Mouse (Mus musculus): ENCODE data around the gene Prkg1. TPM values are rescaled to one million over a fixed set of nuclear protein-coding genes. Genes with fewer than 3 reads are reported as not detected.

The Prkg1 gene
- total RNA-seq, 2 experiments from 2014 or later = 15.6 to 16.9 TPM

GRCm38 (mm10) chr19:31514490-31514889, 250.3 kb downstream of the Prkg1 start:
- no peak for DNase-seq (ENCODE audit: extremely low spot score in 1 of 2, low spot score in 2 of 2)
- intact Hi-C loops (cut with DNase I) = no loop called here

- intact Hi-C loops (cut with DNase I) = no loop called here
- DNase-seq (ENCODE audit: extremely low spot score in 1 of 2, low spot score in 2 of 2) = no peak
Observed at GRCm38 (mm10) chr19:31507831-31508230, 257.0 kb downstream of the Prkg1 start.

- DNase-seq (ENCODE audit: extremely low spot score in 1 of 2, low spot score in 2 of 2) = no peak
- intact Hi-C loops (cut with DNase I) = no loop called here
Observed at GRCm38 (mm10) chr19:31506296-31506695, 258.5 kb downstream of the Prkg1 start.

- intact Hi-C loops (cut with DNase I) = no loop called here
- DNase-seq (ENCODE audit: extremely low spot score in 1 of 2, low spot score in 2 of 2) = no peak
Observed at GRCm38 (mm10) chr19:31505041-31505440, 259.8 kb downstream of the Prkg1 start.

- no peak for DNase-seq (ENCODE audit: extremely low spot score in 1 of 2, low spot score in 2 of 2)
Observed at GRCm38 (mm10) chr19:31497386-31497785, 267.4 kb downstream of the Prkg1 start.

GRCm38 (mm10) chr19:31489606-31490005, 275.2 kb downstream of the Prkg1 start:
- intact Hi-C loops (cut with DNase I) = no loop called here
- no peak for DNase-seq (ENCODE audit: extremely low spot score in 1 of 2, low spot score in 2 of 2)

More at GRCm38 (mm10) chr19:31497386-31497785, 267.4 kb downstream of the Prkg1 start:
- intact Hi-C loops (cut with DNase I) = no loop called here

- no peak for DNase-seq (ENCODE audit: extremely low spot score in 1 of 2, low spot score in 2 of 2)
- intact Hi-C loops (cut with DNase I) = no loop called here
Observed at GRCm38 (mm10) chr19:31471766-31472165, 293.1 kb downstream of the Prkg1 start.

- no peak for DNase-seq (ENCODE audit: extremely low spot score in 1 of 2, low spot score in 2 of 2)
- intact Hi-C loops (cut with DNase I) = no loop called here
Observed at GRCm38 (mm10) chr19:31460188-31460587, 304.6 kb downstream of the Prkg1 start.

- intact Hi-C loops (cut with DNase I) = no loop called here
- DNase-seq (ENCODE audit: extremely low spot score in 1 of 2, low spot score in 2 of 2) = no peak
Observed at GRCm38 (mm10) chr19:31444101-31444500, 320.7 kb downstream of the Prkg1 start.

GRCm38 (mm10) chr19:31442311-31442710, 322.5 kb downstream of the Prkg1 start:
- intact Hi-C loops (cut with DNase I) = no loop called here
- DNase-seq (ENCODE audit: extremely low spot score in 1 of 2, low spot score in 2 of 2) = no peak

GRCm38 (mm10) chr19:31433446-31433845, 331.4 kb downstream of the Prkg1 start:
- intact Hi-C loops (cut with DNase I) = no loop called here
- no peak for DNase-seq (ENCODE audit: extremely low spot score in 1 of 2, low spot score in 2 of 2)

GRCm38 (mm10) chr19:31431411-31431810, 333.4 kb downstream of the Prkg1 start:
- no peak for DNase-seq (ENCODE audit: extremely low spot score in 1 of 2, low spot score in 2 of 2)
- intact Hi-C loops (cut with DNase I) = no loop called here

- DNase-seq (ENCODE audit: extremely low spot score in 1 of 2, low spot score in 2 of 2) = no peak
- intact Hi-C loops (cut with DNase I) = no loop called here
Observed at GRCm38 (mm10) chr19:31426142-31426541, 338.7 kb downstream of the Prkg1 start.

GRCm38 (mm10) chr19:31425199-31425598, 339.6 kb downstream of the Prkg1 start:
- intact Hi-C loops (cut with DNase I) = no loop called here
- DNase-seq (ENCODE audit: extremely low spot score in 1 of 2, low spot score in 2 of 2) = no peak

GRCm38 (mm10) chr19:31424319-31424718, 340.5 kb downstream of the Prkg1 start:
- intact Hi-C loops (cut with DNase I) = no loop called here
- DNase-seq (ENCODE audit: extremely low spot score in 1 of 2, low spot score in 2 of 2) = no peak

GRCm38 (mm10) chr19:31413571-31413970, 351.3 kb downstream of the Prkg1 start:
- intact Hi-C loops (cut with DNase I) = no loop called here
- no peak for DNase-seq (ENCODE audit: extremely low spot score in 1 of 2, low spot score in 2 of 2)

- peak in 1 of 2 experiments; percentile 27 for DNase-seq (ENCODE audit: extremely low spot score in 1 of 2, low spot score in 2 of 2)
- intact Hi-C loops (cut with DNase I) = no loop called here
Observed at GRCm38 (mm10) chr19:31396096-31396495, 368.7 kb downstream of the Prkg1 start.

- intact Hi-C loops (cut with DNase I) = no loop called here
Observed at GRCm38 (mm10) chr19:31385353-31385752, 379.5 kb downstream of the Prkg1 start.

GRCm38 (mm10) chr19:31383881-31384280, 381.0 kb downstream of the Prkg1 start:
- intact Hi-C loops (cut with DNase I) = no loop called here
- peak; percentile 25 to 49 for DNase-seq (ENCODE audit: extremely low spot score in 1 of 2, low spot score in 2 of 2)

More at GRCm38 (mm10) chr19:31385353-31385752, 379.5 kb downstream of the Prkg1 start:
- no peak for DNase-seq (ENCODE audit: extremely low spot score in 1 of 2, low spot score in 2 of 2)

- intact Hi-C loops (cut with DNase I) = no loop called here
- DNase-seq (ENCODE audit: extremely low spot score in 1 of 2, low spot score in 2 of 2) = no peak
Observed at GRCm38 (mm10) chr19:31370106-31370505, 394.7 kb downstream of the Prkg1 start.

GRCm38 (mm10) chr19:31369116-31369515, 395.7 kb downstream of the Prkg1 start:
- intact Hi-C loops (cut with DNase I) = no loop called here
- no peak for DNase-seq (ENCODE audit: extremely low spot score in 1 of 2, low spot score in 2 of 2)

All from left cerebral cortex, postnatal 10 days (tissue).